Mouse (Mus musculus) heart, adult 2 months (tissue): ENCODE measurements around the gene Slc12a1. TPM values are rescaled to one million over a fixed set of nuclear protein-coding genes. Genes with fewer than 3 reads are reported as not detected.

Experiments
- DNase-seq, 2 experiments: peaks; one replicate each; pipeline ENCODE4 v3.0.0; 2021
- H3K27ac ChIP-seq: fragments of 200-600 bp; 2 replicates; pipeline ENCODE4 v1.8.1; 2022
- H3K27me3 ChIP-seq: fragments of 200-500 bp; 2 replicates; pipeline ENCODE4 v1.6.1; 2012; ENCODE audit warnings: mild to moderate bottlenecking, low read length, inconsistent platforms, mixed read lengths; ENCODE audit not compliant: control insufficient read depth, insufficient read depth
- H3K36me3 ChIP-seq: fragments of 200-500 bp; 2 replicates; pipeline ENCODE4 v1.6.1; 2012; ENCODE audit warnings: low read length, inconsistent platforms; ENCODE audit not compliant: control insufficient read depth, insufficient read depth
- H3K4me1 ChIP-seq: fragments of 200-500 bp; 2 replicates; pipeline ENCODE4 v1.6.1; 2011; ENCODE audit warnings: low read length; ENCODE audit not compliant: control insufficient read depth, insufficient read depth
- H3K4me3 ChIP-seq: fragments of 200-600 bp; 2 replicates; pipeline ENCODE4 v1.8.1; 2022
- H3K79me2 ChIP-seq: fragments of 200-500 bp; replicated peaks from 2 replicates; pipeline ENCODE4 v1.6.1; 2012; ENCODE audit warnings: mild to moderate bottlenecking, inconsistent platforms, low read length, moderate library complexity, mixed read lengths; ENCODE audit not compliant: control insufficient read depth, insufficient read depth
- H3K9ac ChIP-seq: fragments of 200-500 bp; 2 replicates; pipeline ENCODE4 v1.6.1; 2012; ENCODE audit warnings: low read depth, mild to moderate bottlenecking, control low read depth, inconsistent platforms, low read length, mixed read lengths
- CTCF ChIP-seq: fragments of 200-600 bp; IDR thresholded peaks from 2 replicates; pipeline ENCODE4 v1.8.1; 2022; ENCODE audit warnings: antibody characterized with exemption, mild to moderate bottlenecking, moderate library complexity
- EP300 ChIP-seq: fragments of 200-500 bp; IDR thresholded peaks from 2 replicates; pipeline ENCODE4 v1.6.1; 2011; ENCODE audit warnings: low read depth, low read length, control low read depth; ENCODE audit not compliant: insufficient read depth
- POLR2A ChIP-seq: fragments of 200-500 bp; IDR thresholded peaks from 2 replicates; pipeline ENCODE4 v1.6.1; 2011; ENCODE audit warnings: mild to moderate bottlenecking, low read depth, low read length, control low read depth; ENCODE audit not compliant: insufficient read depth
- WGBS: fragments of 180-500 bp; shearing (Covaris S2); methylation state at CpG from one replicate; pipeline ENCODE4 v1.1.7; 2018; 5-methylcytosine and 5-hydroxymethylcytosine counted together
- intact Hi-C: fragments of 180-260 bp; cut with DNase I; formaldehyde crosslinking; loops from one replicate; pipeline ENCODE4 v1.15.1; 2025
- polyA plus RNA-seq: library from polyadenylated mRNA; depleted of rRNA; stranded (reverse); fragments of >200 nt; gene quantifications from 2 replicates; pipeline ENCODE4 v1.2.3, GENCODE M21; 2012
- total RNA-seq, 2 experiments: library from RNA; stranded (reverse); gene quantifications; 2 replicates each; pipeline ENCODE4 v1.2.3; 2021

Gene Slc12a1
- total and polyA plus RNA-seq, 3 experiments = not detected

DNA sequence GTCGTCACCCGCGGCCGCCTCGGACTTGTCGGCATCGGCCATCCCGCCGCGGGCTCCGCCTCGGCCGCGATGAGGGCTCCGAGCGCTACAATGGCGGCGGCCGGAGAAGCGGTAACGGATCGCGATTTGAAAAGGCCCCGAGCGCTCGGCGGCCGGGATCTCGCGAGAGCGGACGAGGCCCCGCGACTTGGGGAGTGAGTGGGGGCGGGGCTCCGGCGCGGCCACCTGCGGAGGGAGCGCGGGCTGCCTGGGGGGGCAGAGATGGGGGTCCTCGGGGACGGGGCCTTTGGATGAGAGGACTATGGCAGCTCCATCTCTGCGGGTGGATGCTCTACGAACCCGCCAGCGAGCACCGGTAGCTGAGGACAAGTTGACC is 28.8 kb upstream of the Slc12a1 start, which contains the start of gene Myef2:
Gene Myef2 (minus strand): TSS at position 185 of the 376 bp plus-strand sequence.
- Histone ChIP-seq H3K4me1 (peaks cover 2% of the 10 kb centered on the region), H3K27ac (peak within 1 kb of the TSS; percentile 45), H3K4me3 (peak within 1 kb of the TSS; percentile 70), H3K79me2 (0 out of 2 replicates have a peak, but pooled peaks cover 3% of the 10 kb centered on the region), H3K36me3 (peaks cover 3% of the 10 kb centered on the region; the same call in 1 of the 2 replicates), H3K27me3 (no peaks in the 10 kb centered on the region), H3K9ac (peak within 1 kb of the TSS; percentile 71)
- TF ChIP-seq POLR2A (no peak), CTCF (no peak), EP300 (no peak)
- DNase-seq = peak; percentile 87 to 90
- intact Hi-C loops = loop anchor here (10.0 kb wide), 1 partner anchor 519 kb away; no protein-coding TSS in a partner anchor
- WGBS = 1% methylated on average over 37 of the region's 48 CpGs

DNA sequence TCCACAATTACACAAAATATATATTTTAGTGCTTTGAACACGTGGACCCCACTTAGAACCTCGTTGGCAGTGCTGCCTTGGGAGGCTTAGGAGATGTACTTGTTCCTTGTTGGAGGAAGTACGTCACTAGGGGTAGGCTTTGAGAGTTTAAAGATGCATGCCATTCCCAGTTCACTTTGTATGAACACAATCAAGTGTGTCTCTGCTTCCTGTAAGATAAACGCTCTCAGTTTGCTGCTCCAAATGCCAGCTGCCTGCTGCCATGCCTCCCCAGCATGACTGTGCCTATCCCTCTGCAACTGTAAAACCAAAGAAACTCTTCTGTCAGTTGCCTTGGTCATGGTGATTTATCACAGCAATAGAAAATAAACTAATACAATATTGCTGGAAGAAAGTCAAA is 26.5 kb upstream of the Slc12a1 start:
- no peaks in the 10 kb centered on the region for H3K79me2 ChIP-seq
- H3K4me1 ChIP-seq = peaks cover 2% of the 10 kb centered on the region
- no peak overlapping the region for H3K9ac ChIP-seq
- H3K36me3 ChIP-seq = peaks cover 3% of the 10 kb centered on the region; the same call in 1 of the 2 replicates
- intact Hi-C loops = loop anchor here (10.0 kb wide), 1 partner anchor 521 kb away; no protein-coding TSS in a partner anchor
- 29% methylated on average over 4 of the region's 4 CpGs for WGBS
- no peak overlapping the region for H3K27ac ChIP-seq
- DNase-seq = no peak
- H3K4me3 ChIP-seq = no peak overlapping the region
- no peaks in the 10 kb centered on the region for H3K27me3 ChIP-seq
- TF ChIP-seq CTCF = no peak
- no peak for TF ChIP-seq POLR2A

DNA sequence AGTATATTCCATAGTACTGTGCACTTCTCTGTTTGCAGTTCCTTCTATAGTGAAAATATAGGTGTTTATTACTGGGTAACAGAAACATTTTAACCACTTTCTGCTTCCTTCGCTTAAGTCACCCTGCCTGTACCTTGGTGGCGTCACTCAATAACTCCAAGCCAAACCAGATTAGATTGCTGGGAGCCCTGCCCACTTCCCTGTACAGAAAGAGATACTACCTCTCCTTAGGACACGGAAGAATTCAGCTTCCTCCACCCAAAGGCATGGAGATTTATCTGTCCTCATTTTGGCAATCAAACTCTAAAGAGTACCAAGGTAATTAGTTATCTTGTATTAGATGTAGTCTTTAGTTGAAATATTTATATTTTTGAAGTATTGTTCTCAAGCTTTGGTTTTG is 25.5 kb upstream of the Slc12a1 start:
- intact Hi-C loops = loop anchor here (10.0 kb wide), 1 partner anchor 522 kb away; no protein-coding TSS in a partner anchor
- Histone ChIP-seq H3K4me1 (peaks cover 2% of the 10 kb centered on the region), H3K9ac (no peak overlapping the region), H3K4me3 (no peak overlapping the region), H3K36me3 (peaks cover 3% of the 10 kb centered on the region; the same call in 1 of the 2 replicates), H3K27ac (no peak overlapping the region), H3K79me2 (no peaks in the 10 kb centered on the region), H3K27me3 (no peaks in the 10 kb centered on the region)
- no peak for TF ChIP-seq POLR2A
- TF ChIP-seq EP300 = no peak
- TF ChIP-seq CTCF = no peak
- DNase-seq = no peak
- 32% methylated on average over 3 of the region's 3 CpGs for WGBS

DNA sequence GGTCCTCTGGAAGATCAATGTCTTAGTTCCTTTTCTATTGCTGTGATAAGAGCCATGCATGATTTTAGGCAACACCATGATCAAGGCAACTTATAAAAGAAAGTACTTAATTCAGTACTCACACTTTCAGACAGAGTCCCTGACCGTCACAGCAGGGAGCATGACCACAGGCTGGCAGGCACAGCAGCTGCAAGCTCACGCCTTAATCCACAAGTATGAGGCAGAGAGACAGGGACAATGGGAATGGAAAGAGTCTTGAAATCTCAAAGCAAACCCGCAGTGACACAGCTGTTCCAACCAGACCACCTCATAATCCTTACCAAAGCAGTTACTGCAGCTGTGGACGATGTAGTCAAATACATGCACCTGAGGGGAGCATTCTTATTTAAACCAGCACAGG is 18.2 kb upstream of the Slc12a1 start:
- Histone ChIP-seq H3K4me3 (no peak overlapping the region), H3K36me3 (no peaks in the 10 kb centered on the region), H3K27me3 (no peaks in the 10 kb centered on the region), H3K9ac (no peak overlapping the region), H3K27ac (no peak overlapping the region), H3K4me1 (no peaks in the 10 kb centered on the region), H3K79me2 (no peaks in the 10 kb centered on the region)
- 23% methylated on average over 4 of the region's 4 CpGs for WGBS
- TF ChIP-seq EP300 (no peak), POLR2A (no peak), CTCF (no peak)
- no peak for DNase-seq
- intact Hi-C loops = no loop called here

DNA sequence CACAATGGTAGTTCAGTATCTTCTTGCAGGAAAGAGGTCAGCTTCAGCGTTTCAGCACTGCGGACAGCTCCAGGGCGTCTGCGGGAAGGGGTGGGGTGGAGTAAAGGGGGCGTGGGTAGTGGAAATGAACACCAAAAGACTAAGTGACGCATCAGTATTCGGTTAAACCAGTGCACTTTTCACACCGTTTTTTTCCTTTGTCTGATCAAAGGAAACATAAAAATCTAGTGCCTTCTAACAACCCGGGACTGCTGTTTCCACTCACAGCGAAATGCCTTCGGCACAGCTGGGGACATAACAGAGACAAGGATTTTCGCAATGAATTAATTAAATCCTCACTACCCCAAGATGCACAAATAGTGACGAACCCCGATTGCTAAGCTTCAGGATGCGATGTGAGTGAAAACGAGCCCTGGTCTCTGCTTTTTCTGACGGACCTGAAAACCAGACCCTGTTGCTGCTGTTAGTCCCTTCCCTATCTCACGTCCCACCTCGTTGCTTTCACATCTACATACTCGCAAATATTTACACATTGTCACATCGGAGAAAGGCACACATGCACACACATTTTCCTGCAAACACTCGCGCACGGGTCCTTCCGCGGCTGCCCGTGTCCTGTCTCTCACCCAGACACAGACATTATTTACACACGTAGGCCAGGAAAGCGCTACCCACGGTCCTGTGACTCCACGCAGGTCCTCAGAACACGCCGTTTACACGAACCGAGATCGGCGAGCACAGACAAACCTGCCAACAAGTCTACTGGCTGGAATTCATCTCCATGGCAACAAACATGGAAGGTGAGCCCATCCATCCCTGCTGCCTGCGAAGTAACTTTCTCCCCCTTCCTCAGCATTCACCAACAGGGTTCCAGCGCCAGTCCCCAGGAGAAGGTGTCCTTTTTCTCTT is 16.1 kb upstream of the Slc12a1 start, which contains the start of gene Ctxn2:
Gene Ctxn2 (plus strand): TSS at position 790 of the 909 bp plus-strand sequence.
- Histone ChIP-seq H3K27ac (no peak within 1 kb of the TSS), H3K4me3 (no peak within 1 kb of the TSS), H3K79me2 (no peaks in the 10 kb centered on the region), H3K36me3 (no peaks in the 10 kb centered on the region), H3K27me3 (no peaks in the 10 kb centered on the region), H3K9ac (no peak within 1 kb of the TSS), H3K4me1 (no peaks in the 10 kb centered on the region)
- 2% methylated on average over 39 of the region's 39 CpGs for WGBS
- peak; percentile 52 to 75 for DNase-seq
- intact Hi-C loops = no loop called here
- TF ChIP-seq CTCF (no peak), POLR2A (no peak), EP300 (no peak)

DNA sequence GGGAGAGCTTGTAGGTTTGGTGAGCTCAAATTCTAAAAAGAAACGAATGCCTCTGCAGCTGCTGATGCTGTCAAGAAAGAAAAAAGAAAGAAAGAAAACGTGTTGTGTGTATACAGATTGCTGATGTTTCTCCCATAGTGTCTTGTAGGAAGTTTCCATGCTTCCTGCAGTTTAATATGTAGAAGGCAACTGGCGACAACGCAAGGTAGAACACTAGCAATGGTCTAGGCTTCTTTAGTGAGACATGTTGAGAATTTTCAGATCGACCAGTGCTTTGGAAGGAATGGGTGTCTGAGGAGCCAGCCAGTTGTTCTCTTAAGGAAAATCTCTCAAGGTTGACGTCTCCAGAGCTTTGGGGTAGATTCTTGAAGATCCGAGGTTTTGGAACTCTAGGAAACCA is 15.5 kb upstream of the Slc12a1 start:
- no peak for DNase-seq
- Histone ChIP-seq H3K27ac (no peak overlapping the region), H3K4me1 (no peaks in the 10 kb centered on the region), H3K4me3 (no peak overlapping the region), H3K79me2 (no peaks in the 10 kb centered on the region), H3K27me3 (no peaks in the 10 kb centered on the region), H3K36me3 (no peaks in the 10 kb centered on the region), H3K9ac (no peak overlapping the region)
- TF ChIP-seq POLR2A (no peak), EP300 (no peak), CTCF (no peak)
- 27% methylated on average over 7 of the region's 7 CpGs for WGBS
- intact Hi-C loops = no loop called here
